Mouse (Mus musculus): ENCODE measurements at regions not wholly inside any gene's neighbourhood (a gene's known extent, or its start where the extent isn't known, plus 50 kb on each side); places are given as distances from the start of the nearest gene placed in this dataset.

- Histone ChIP-seq H3K27me3 (replicated peaks) (peaks cover 16% of the 10 kb centered on the region), H3K4me3 (replicated peaks in 1 of 3; ENCODE audit: low read depth in 2 of 3, low read length in 2 of 3, poor library complexity in 1 of 3) (no peak overlapping the region), H3K4me1 (ENCODE audit: control insufficient read depth in 1 of 2, insufficient read depth in 2 of 2) (peaks cover 0 to 14% of the 10 kb centered on the region in 2 experiments; a peak in 2 of 4 replicates), H3K27ac (ENCODE audit: insufficient read depth, low read depth) (no peak overlapping the region), H3K79me2 (replicated peaks; ENCODE audit: control insufficient read depth, extremely low read depth, insufficient read depth, poor library complexity, severe bottlenecking) (no peaks in the 10 kb centered on the region), H3K9me3 (replicated peaks; ENCODE audit: low read length) (no peaks in the 10 kb centered on the region), H3K36me3 (replicated peaks in 1 of 2; ENCODE audit: control insufficient read depth in 1 of 2, insufficient read depth in 1 of 2, low read length in 1 of 2) (no peaks in the 10 kb centered on the region), H3K4me2 (ENCODE audit: insufficient read depth, low read depth, poor library complexity, severe bottlenecking) (no peak overlapping the region), H3K9ac (ENCODE audit: insufficient read depth, low read depth) (no peak overlapping the region)
- no peak for DNase-seq (ENCODE audit: extremely low read depth)
- TF ChIP-seq BHLHE40 (IDR thresholded peaks at IDR 0.05; ENCODE audit: low read depth, low read length) (no peak), MYC (IDR thresholded peaks at IDR 0.05; ENCODE audit: low read depth, low read length) (no peak), USF1 (IDR thresholded peaks at IDR 0.05; ENCODE audit: low read depth, low read length) (no peak), ELF1 (IDR thresholded peaks at IDR 0.05; ENCODE audit: low read depth, low read length) (no peak), EP300 (IDR thresholded peaks at IDR 0.05; ENCODE audit: low read length) (no peak), MAZ (IDR thresholded peaks at IDR 0.05; ENCODE audit: low read depth, low read length) (no peak), MAFK (IDR thresholded peaks at IDR 0.05; ENCODE audit: insufficient replicate concordance, low read length) (no peak), RCOR1 (conservative IDR thresholded peaks at IDR 0.05; ENCODE audit: low read depth, low read length) (no peak), NELFE (IDR thresholded peaks at IDR 0.05; ENCODE audit: low read depth, low read length) (no peak), JUND (conservative IDR thresholded peaks at IDR 0.05; ENCODE audit: low read depth, low read length) (no peak), ZC3H11A (IDR thresholded peaks at IDR 0.05; ENCODE audit: low read depth, low read length) (no peak), NRF1 (IDR thresholded peaks at IDR 0.05; ENCODE audit: low read depth, low read length) (no peak), MAX (IDR thresholded peaks at IDR 0.05; ENCODE audit: low read length) (no peak), UBTF (IDR thresholded peaks at IDR 0.05; ENCODE audit: low read depth, low read length) (no peak)
- in situ Hi-C loops (cut with MboI; ENCODE audit: low pct_ligation_motif_present, low pct_unique_long_range_greater_than_20kb, low sequenced_read_pairs): no loop called here
- dilution Hi-C loops (cut with MboI; ENCODE audit: extremely low pct_ligation_motif_present, extremely low pct_unique_long_range_greater_than_20kb, low sequenced_read_pairs): no loop called here
Measured at GRCm38 (mm10) chr14:71948701-71949100, 542.9 kb downstream of the Gm9195 start.

- H3K9me3 ChIP-seq (replicated peaks; ENCODE audit: low read length): no peaks in the 10 kb centered on the region
- no peaks in the 10 kb centered on the region for H3K79me2 ChIP-seq (replicated peaks; ENCODE audit: control insufficient read depth, extremely low read depth, insufficient read depth, poor library complexity, severe bottlenecking)
- peaks cover 46% of the 10 kb centered on the region for H3K27me3 ChIP-seq (replicated peaks)
- H3K4me1 ChIP-seq (ENCODE audit: control insufficient read depth in 1 of 2, insufficient read depth in 2 of 2): no peaks in the 10 kb centered on the region
- no peak overlapping the region for H3K9ac ChIP-seq (ENCODE audit: insufficient read depth, low read depth)
- DNase-seq (ENCODE audit: extremely low read depth): no peak
- TF ChIP-seq POLR2A (IDR thresholded peaks at IDR 0.05; ENCODE audit: low read depth, low read length): no peak
- no peak for TF ChIP-seq IRF4 (IDR thresholded peaks at IDR 0.05; ENCODE audit: low read depth, low read length)
- no peak for TF ChIP-seq ZKSCAN1 (IDR thresholded peaks at IDR 0.05; ENCODE audit: borderline replicate concordance, low read depth, low read length)
- TF ChIP-seq MEF2A (IDR thresholded peaks at IDR 0.05; ENCODE audit: borderline replicate concordance, low read depth, low read length): no peak
- no peak for TF ChIP-seq RAD21 (IDR thresholded peaks at IDR 0.05; ENCODE audit: low read depth, low read length)
- TF ChIP-seq UBTF (IDR thresholded peaks at IDR 0.05; ENCODE audit: low read depth, low read length): no peak
- TF ChIP-seq MAFK (IDR thresholded peaks at IDR 0.05; ENCODE audit: insufficient replicate concordance, low read length): no peak
- no peak for TF ChIP-seq CTCF (conservative IDR thresholded peaks at IDR 0.05 in 1 of 2, IDR thresholded peaks at IDR 0.05 in 1 of 2; ENCODE audit: low read depth in 2 of 2, low read length in 2 of 2)
- no peak for TF ChIP-seq HCFC1 (IDR thresholded peaks at IDR 0.05; ENCODE audit: low read depth, low read length)
- no peak for TF ChIP-seq CHD2 (IDR thresholded peaks at IDR 0.05; ENCODE audit: low read length)
- no peak for TF ChIP-seq TBP (conservative IDR thresholded peaks at IDR 0.05; ENCODE audit: low read depth, low read length)
- TF ChIP-seq JUND (conservative IDR thresholded peaks at IDR 0.05; ENCODE audit: low read depth, low read length): no peak
- no peak for TF ChIP-seq MAX (IDR thresholded peaks at IDR 0.05; ENCODE audit: low read length)
- no peak for TF ChIP-seq SIN3A (IDR thresholded peaks at IDR 0.05; ENCODE audit: low read length)
- TF ChIP-seq ZMIZ1 (IDR thresholded peaks at IDR 0.05; ENCODE audit: low read depth, low read length): no peak
- no peak for TF ChIP-seq JUN (IDR thresholded peaks at IDR 0.05; ENCODE audit: insufficient read depth, low read depth, low read length)
- TF ChIP-seq SMC3 (IDR thresholded peaks at IDR 0.05; ENCODE audit: low read depth, low read length): no peak
- no peak for TF ChIP-seq BHLHE40 (IDR thresholded peaks at IDR 0.05; ENCODE audit: low read depth, low read length)
- TF ChIP-seq MAZ (IDR thresholded peaks at IDR 0.05; ENCODE audit: low read depth, low read length): no peak
- dilution Hi-C loops (cut with MboI; ENCODE audit: extremely low pct_ligation_motif_present, extremely low pct_unique_long_range_greater_than_20kb, low sequenced_read_pairs) (no loop called here), in situ Hi-C loops (cut with MboI; ENCODE audit: low pct_ligation_motif_present, low pct_unique_long_range_greater_than_20kb, low sequenced_read_pairs) (no loop called here)
- no peak overlapping the region for H3K4me3 ChIP-seq (replicated peaks in 1 of 3; ENCODE audit: low read depth in 2 of 3, low read length in 2 of 3, poor library complexity in 1 of 3)
- no peak overlapping the region for H3K27ac ChIP-seq (ENCODE audit: insufficient read depth, low read depth)
- no peak overlapping the region for H3K4me2 ChIP-seq (ENCODE audit: insufficient read depth, low read depth, poor library complexity, severe bottlenecking)
- no peaks in the 10 kb centered on the region for H3K36me3 ChIP-seq (replicated peaks in 1 of 2; ENCODE audit: control insufficient read depth in 1 of 2, insufficient read depth in 1 of 2, low read length in 1 of 2)
Measured at GRCm38 (mm10) chr14:71937157-71937485, 554.5 kb downstream of the Gm9195 start.
